Mouse (Mus musculus) 416B (cell line): ENCODE data around the gene Fam102a.

Experiments used
- DNase-seq: peaks from one replicate; pipeline ENCODE4 v3.0.0; 2011; ENCODE audit warnings: low read depth

The Fam102a gene

GRCm38 (mm10) chr2:32514335-32514734 lies 20.8 kb upstream of the Fam102a start:
- DNase-seq = peak; percentile 91

GRCm38 (mm10) chr2:32517233-32517867 lies 17.8 kb upstream of the Fam102a start:
- DNase-seq = no peak

- peak; percentile 61 for DNase-seq
These were observed 14.8 kb upstream of the Fam102a start for GRCm38 (mm10) chr2:32520034-32520990.

- DNase-seq = no peak
These were observed 10.5 kb upstream of the Fam102a start for GRCm38 (mm10) chr2:32524536-32525031.

- DNase-seq = no peak
These were observed 9.3 kb upstream of the Fam102a start for GRCm38 (mm10) chr2:32525816-32526215.

- no peak for DNase-seq
These were observed 7.6 kb upstream of the Fam102a start for GRCm38 (mm10) chr2:32527468-32527966.

GRCm38 (mm10) chr2:32528326-32528725 lies 6.8 kb upstream of the Fam102a start:
- DNase-seq = peak; percentile 64

- DNase-seq = peak; percentile 75
These were observed 4.7 kb upstream of the Fam102a start for GRCm38 (mm10) chr2:32530479-32530878.

- DNase-seq = no peak
These were observed 2.0 kb upstream of the Fam102a start for GRCm38 (mm10) chr2:32533163-32533562.

GRCm38 (mm10) chr2:32534061-32534732 lies 935 bp upstream of the Fam102a start:
- peak; percentile 79 for DNase-seq

GRCm38 (mm10) chr2:32535501-32535991 lies 414 bp downstream of the Fam102a start:
- no peak for DNase-seq

- DNase-seq = no peak
These were observed 1.0 kb downstream of the Fam102a start for GRCm38 (mm10) chr2:32536086-32536633.

- DNase-seq = peak; percentile 74
These were observed 1.7 kb downstream of the Fam102a start for GRCm38 (mm10) chr2:32536634-32537359.

- DNase-seq = peak; percentile 43
These were observed 2.3 kb downstream of the Fam102a start for GRCm38 (mm10) chr2:32537360-32537905.

GRCm38 (mm10) chr2:32537941-32538340 lies 2.8 kb downstream of the Fam102a start:
- no peak for DNase-seq

- DNase-seq = no peak
These were observed 3.3 kb downstream of the Fam102a start for GRCm38 (mm10) chr2:32538461-32538860.

GRCm38 (mm10) chr2:32539452-32539981 lies 4.4 kb downstream of the Fam102a start:
- DNase-seq = no peak

- no peak for DNase-seq
These were observed 6.3 kb downstream of the Fam102a start for GRCm38 (mm10) chr2:32541333-32541908.

GRCm38 (mm10) chr2:32541986-32542573 lies 6.9 kb downstream of the Fam102a start:
- DNase-seq = peak; percentile 68

- no peak for DNase-seq
These were observed 7.9 kb downstream of the Fam102a start for GRCm38 (mm10) chr2:32543031-32543449.
